Mouse (Mus musculus) midbrain, embryonic 15.5 days (tissue): ENCODE data around the gene Grik2. TPM values are rescaled to one million over a fixed set of nuclear protein-coding genes. Genes with fewer than 3 reads are reported as not detected.

Experiments
- ATAC-seq: fragments of 200-750 bp; cut with Nextera tagmentation; replicated peaks from 2 replicates; pipeline ENCODE4 v1.8.0; 2017; ENCODE audit warnings: moderate TSS enrichment
- H3K27ac ChIP-seq: fragments of 300-500 bp; sonication (generic); 2 replicates; pipeline ENCODE4 v1.5.1; 2015; ENCODE audit warnings: mild to moderate bottlenecking, inconsistent platforms
- H3K27me3 ChIP-seq: fragments of 300-500 bp; sonication (generic); replicated peaks from 2 replicates; pipeline ENCODE4 v1.6.1; 2015; ENCODE audit warnings: inconsistent platforms
- H3K36me3 ChIP-seq: fragments of 300-500 bp; sonication (generic); replicated peaks from 2 replicates; pipeline ENCODE4 v1.6.1; 2015; ENCODE audit warnings: inconsistent platforms
- H3K4me1 ChIP-seq: fragments of 300-500 bp; sonication (generic); 2 replicates; pipeline ENCODE4 v1.6.1; 2015; ENCODE audit warnings: inconsistent platforms
- H3K4me2 ChIP-seq: fragments of 300-500 bp; sonication (generic); 2 replicates; pipeline ENCODE4 v1.6.1; 2015; ENCODE audit warnings: inconsistent platforms, mild to moderate bottlenecking, moderate library complexity
- H3K4me3 ChIP-seq: fragments of 300-500 bp; sonication (generic); 2 replicates; pipeline ENCODE4 v1.5.1; 2015; ENCODE audit warnings: mild to moderate bottlenecking, inconsistent platforms
- H3K9ac ChIP-seq: fragments of 300-500 bp; sonication (generic); 2 replicates; pipeline ENCODE4 v1.6.1; 2015; ENCODE audit warnings: mild to moderate bottlenecking, inconsistent platforms
- H3K9me3 ChIP-seq: fragments of 300-500 bp; sonication (generic); 2 replicates; pipeline ENCODE4 v1.6.1; 2016; ENCODE audit warnings: inconsistent platforms
- WGBS: fragments of 180-500 bp; shearing (Covaris S2); methylation state at CpG from one replicate; pipeline ENCODE4 v1.1.7; 2015; ENCODE audit warnings: mixed read lengths; 5-methylcytosine and 5-hydroxymethylcytosine counted together
- polyA plus RNA-seq: library from polyadenylated mRNA; unstranded; fragments of >200 nt; fragmentation: Nextera tagmentation; extraction: Ambion mirVana; gene quantifications from 2 replicates; pipeline ENCODE4 v1.2.1, GENCODE M21; 2015

The Grik2 gene
- polyA plus RNA-seq, 1 experiment from 2014 or later = 35.2 TPM

DNA sequence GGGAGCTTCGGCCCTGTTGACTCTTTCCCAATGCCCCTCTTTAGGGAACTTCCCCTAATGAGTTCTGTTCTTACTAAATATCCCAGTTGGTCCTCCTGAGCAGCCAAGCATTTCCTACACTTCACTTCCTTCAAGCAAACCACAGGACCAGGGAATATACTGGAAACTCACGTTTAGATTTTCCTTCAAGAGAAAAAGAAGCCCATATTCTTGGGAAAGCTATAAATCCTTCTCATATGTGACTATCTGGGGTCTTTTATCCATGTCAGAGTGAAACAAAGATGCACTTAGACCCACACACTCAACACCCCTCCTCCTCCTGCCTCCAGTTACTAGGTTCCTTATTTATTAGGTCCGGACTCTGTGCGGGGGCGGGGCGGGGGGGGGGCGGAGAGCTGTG is 6.5 kb downstream of the Grik2 start:
- Histone ChIP-seq H3K9ac (peak overlapping the region; percentile 66), H3K27me3 (no peaks in the 10 kb centered on the region), H3K36me3 (no peaks in the 10 kb centered on the region), H3K4me1 (peaks cover 27% of the 10 kb centered on the region), H3K9me3 (no peaks in the 10 kb centered on the region), H3K27ac (peak overlapping the region; percentile 87), H3K4me3 (peak overlapping the region; percentile 61), H3K4me2 (peak overlapping the region; percentile 76)
- no peak for ATAC-seq
- WGBS = under 1% methylated on average over 7 of the region's 7 CpGs

DNA sequence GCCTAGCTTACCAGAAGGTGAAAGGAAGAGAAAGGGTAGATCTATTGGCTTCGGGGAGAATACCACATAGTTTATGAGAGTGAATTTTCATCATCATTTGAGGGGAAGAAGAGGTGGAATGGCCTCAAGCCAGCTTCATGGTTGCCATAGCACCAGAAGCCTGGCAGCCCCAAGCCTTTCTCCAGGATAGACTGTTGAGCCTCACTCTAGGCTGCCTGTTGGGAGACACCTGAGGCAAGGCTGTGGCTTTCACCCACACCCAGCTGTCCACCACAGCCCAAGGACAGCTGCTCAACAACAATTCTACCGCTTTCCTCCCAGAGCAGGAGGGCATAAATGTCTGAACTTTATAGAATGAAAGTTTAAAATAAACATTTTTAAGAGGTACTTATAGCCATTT is 8.1 kb downstream of the Grik2 start:
- Histone ChIP-seq H3K27ac (no peak overlapping the region), H3K4me1 (peaks cover 27% of the 10 kb centered on the region), H3K27me3 (no peaks in the 10 kb centered on the region), H3K4me3 (peak overlapping the region; percentile 61; the same call in 1 of the 2 replicates), H3K4me2 (peak overlapping the region; percentile 76), H3K36me3 (no peaks in the 10 kb centered on the region), H3K9ac (no peak overlapping the region), H3K9me3 (no peaks in the 10 kb centered on the region)
- 75% methylated on average over 2 of the region's 2 CpGs for WGBS
- no peak for ATAC-seq

DNA sequence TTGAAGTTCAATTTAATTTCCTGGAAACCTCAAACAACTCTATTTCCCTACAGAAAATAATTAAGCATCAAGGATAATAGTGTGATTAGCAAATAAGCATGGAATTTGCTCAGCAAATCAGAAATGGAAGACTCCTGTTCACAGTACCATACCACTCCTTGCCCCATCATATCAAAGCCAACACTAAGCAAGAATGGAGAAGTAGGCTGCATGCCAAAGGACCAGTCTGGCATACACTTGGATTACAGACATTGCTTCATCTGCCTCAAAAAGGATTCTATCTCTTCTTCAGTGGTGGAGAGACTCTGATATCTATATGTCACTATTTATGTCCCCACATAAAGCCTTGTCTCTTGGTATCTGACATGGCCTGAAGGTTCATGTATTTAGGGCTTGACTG is 19.7 kb downstream of the Grik2 start:
- Histone ChIP-seq H3K4me3 (no peak overlapping the region), H3K4me2 (no peak overlapping the region)
- ATAC-seq = peak; percentile 41; the same call in 1 of the 2 replicates

DNA sequence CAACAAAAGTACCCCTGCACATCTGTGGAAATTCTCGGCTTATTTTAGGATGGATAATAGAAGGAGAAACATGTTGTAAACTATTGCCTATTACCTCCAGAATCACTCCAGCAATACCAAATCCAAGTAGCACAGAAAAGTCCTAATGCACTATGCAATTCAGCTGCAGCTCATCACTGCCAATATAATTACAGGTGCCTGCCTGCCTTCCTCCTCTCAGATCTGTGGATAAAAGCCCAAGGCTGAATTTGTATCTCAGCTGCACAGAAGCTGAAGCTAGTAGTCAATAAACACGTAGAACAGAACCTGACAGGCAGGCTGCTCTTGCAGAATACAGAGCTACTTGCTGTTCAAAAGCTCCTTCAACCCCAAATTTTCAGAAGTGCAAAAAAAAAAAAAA is 21.0 kb downstream of the Grik2 start:
- no peak overlapping the region for H3K9ac ChIP-seq
- 0 out of 2 replicates have a peak overlapping the region, but pooled peaks have one; percentile 19 for H3K27ac ChIP-seq
- H3K36me3 ChIP-seq = no peaks in the 10 kb centered on the region
- no peak overlapping the region for H3K4me2 ChIP-seq
- H3K9me3 ChIP-seq = no peaks in the 10 kb centered on the region
- H3K27me3 ChIP-seq = no peaks in the 10 kb centered on the region
- H3K4me3 ChIP-seq = no peak overlapping the region
- peaks cover 3% of the 10 kb centered on the region for H3K4me1 ChIP-seq
- 51% methylated on average over 2 of the region's 2 CpGs for WGBS
- peak; percentile 45; the same call in 1 of the 2 replicates for ATAC-seq

More for the DNA sequence above, 19.7 kb downstream of the Grik2 start:
- no peak overlapping the region for H3K9ac ChIP-seq
- peaks cover 3% of the 10 kb centered on the region for H3K4me1 ChIP-seq
- H3K9me3 ChIP-seq = no peaks in the 10 kb centered on the region
- H3K27me3 ChIP-seq = no peaks in the 10 kb centered on the region
- no peak overlapping the region for H3K27ac ChIP-seq
- H3K36me3 ChIP-seq = no peaks in the 10 kb centered on the region

DNA sequence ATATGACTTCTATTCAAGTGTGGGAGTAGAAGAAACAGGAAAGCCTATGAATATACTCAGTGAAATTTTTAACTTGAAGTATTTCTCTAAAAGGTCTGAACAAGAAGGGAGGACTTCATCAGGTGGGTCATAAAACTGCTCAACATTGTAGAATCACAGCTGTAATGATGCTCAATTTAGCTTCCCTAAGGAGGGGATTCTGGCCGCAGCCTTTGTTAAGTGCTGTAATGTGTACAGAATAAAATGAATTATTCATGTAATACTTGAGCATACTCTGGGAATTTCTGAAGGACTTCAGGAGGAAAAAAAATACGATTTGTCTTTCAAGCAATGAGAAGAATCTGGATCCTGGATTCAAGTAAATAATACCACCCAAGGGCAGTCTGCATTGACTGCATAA is 26.0 kb downstream of the Grik2 start:
- ATAC-seq = peak; percentile 76
- H3K9ac ChIP-seq = no peak overlapping the region
- 28% methylated on average over 2 of the region's 2 CpGs for WGBS
- no peak overlapping the region for H3K4me3 ChIP-seq
- no peaks in the 10 kb centered on the region for H3K9me3 ChIP-seq
- H3K4me2 ChIP-seq = no peak overlapping the region
- H3K36me3 ChIP-seq = no peaks in the 10 kb centered on the region
- H3K27ac ChIP-seq = no peak overlapping the region
- no peaks in the 10 kb centered on the region for H3K27me3 ChIP-seq
- no peaks in the 10 kb centered on the region for H3K4me1 ChIP-seq

DNA sequence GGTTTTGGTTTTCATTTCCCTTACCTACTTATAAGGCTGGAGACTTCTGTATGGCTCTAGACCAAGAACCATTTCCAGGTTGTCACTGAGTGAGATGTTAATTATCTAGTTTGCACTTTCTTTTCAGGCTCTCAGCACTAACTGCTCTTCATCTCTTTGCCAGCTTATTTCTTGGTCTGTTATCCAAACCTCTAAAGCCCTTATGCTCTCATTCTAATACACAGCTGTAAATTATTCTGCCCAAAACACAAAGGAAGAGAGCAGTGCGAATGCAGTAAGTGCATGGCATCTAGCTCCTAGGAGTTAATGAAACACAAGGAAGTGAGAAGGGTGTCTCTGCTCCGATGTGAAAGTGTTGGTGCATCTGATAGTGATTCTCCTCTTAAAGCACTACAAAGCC is 36.8 kb downstream of the Grik2 start:
- no peak for ATAC-seq
- WGBS = 59% methylated on average over 2 of the region's 2 CpGs
- Histone ChIP-seq H3K9ac (no peak overlapping the region), H3K27me3 (no peaks in the 10 kb centered on the region), H3K4me1 (no peaks in the 10 kb centered on the region), H3K36me3 (no peaks in the 10 kb centered on the region), H3K4me2 (no peak overlapping the region), H3K4me3 (no peak overlapping the region), H3K9me3 (no peaks in the 10 kb centered on the region), H3K27ac (no peak overlapping the region)

DNA sequence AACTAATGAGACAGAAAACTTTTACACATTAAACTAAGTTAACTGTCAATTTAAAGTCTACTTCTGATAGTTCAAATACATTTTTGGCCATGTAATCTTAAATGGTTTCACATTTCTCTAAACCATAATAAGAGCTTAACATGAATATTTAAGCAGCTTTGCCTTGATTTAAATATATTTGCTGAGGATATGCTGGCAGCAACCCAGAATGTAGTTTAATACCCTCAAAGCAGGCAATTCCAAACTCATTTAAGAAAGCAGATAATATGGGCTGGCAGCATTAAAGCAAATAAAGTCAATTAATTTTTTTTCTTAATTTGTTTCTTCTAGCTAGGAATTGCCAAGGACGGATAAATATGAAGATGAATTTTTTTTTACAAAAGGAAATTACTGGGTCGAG is 56.7 kb downstream of the Grik2 start:
- no peak for ATAC-seq
- Histone ChIP-seq H3K36me3 (no peaks in the 10 kb centered on the region), H3K4me3 (no peak overlapping the region), H3K9me3 (no peaks in the 10 kb centered on the region), H3K9ac (no peak overlapping the region), H3K4me1 (no peaks in the 10 kb centered on the region; the same call in 1 of the 2 replicates), H3K4me2 (no peak overlapping the region), H3K27ac (no peak overlapping the region), H3K27me3 (no peaks in the 10 kb centered on the region)
- 65% methylated on average over 2 of the region's 2 CpGs for WGBS

DNA sequence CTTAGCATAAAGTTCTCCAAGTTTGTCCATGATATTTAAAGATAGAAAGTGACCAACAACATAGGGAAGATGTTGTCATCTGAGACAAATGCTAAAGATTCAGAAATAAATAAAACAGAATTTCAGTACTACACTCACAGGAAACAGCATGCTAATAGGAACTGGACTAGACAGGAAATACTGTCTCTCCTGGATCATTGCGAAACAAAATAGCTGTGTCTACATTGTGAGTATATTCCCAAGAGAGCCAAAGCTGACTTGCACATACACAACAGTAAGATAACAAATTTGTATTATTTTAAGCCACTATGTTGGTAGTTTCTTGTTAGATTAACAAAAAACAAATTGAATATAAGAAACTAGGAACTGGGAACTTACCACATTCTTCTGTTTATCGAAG is 64.9 kb downstream of the Grik2 start:
- ATAC-seq = no peak
- no peaks in the 10 kb centered on the region for H3K9me3 ChIP-seq
- H3K9ac ChIP-seq = no peak overlapping the region
- no peak overlapping the region for H3K4me2 ChIP-seq
- no peak overlapping the region for H3K4me3 ChIP-seq
- no peaks in the 10 kb centered on the region for H3K36me3 ChIP-seq
- no peaks in the 10 kb centered on the region for H3K27me3 ChIP-seq
- H3K4me1 ChIP-seq = no peaks in the 10 kb centered on the region
- 91% methylated on average over 2 of the region's 2 CpGs for WGBS
- no peak overlapping the region for H3K27ac ChIP-seq

DNA sequence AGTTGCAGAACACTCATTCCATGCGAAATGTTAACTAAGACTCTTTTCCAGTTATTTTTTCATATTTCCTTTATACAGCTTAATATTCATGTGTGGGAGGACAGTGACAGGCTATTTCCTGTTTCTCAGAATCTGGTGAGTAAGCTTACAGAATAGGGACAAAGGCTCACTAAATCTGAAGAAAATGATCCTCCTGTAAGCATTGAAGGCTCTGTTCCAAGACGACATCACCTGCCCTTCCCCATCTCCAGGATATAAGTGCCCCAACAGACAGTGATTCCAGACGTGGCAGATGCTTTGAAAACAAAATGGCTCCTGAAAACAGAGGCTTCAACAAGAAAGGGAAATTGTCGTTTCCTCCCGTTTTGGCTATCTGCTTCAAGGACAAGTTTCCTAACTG is 71.7 kb downstream of the Grik2 start:
- no peaks in the 10 kb centered on the region for H3K27me3 ChIP-seq
- no peaks in the 10 kb centered on the region for H3K36me3 ChIP-seq
- no peak overlapping the region for H3K4me2 ChIP-seq
- H3K9me3 ChIP-seq = no peaks in the 10 kb centered on the region
- no peak overlapping the region for H3K4me3 ChIP-seq
- ATAC-seq = no peak
- H3K27ac ChIP-seq = no peak overlapping the region
- H3K4me1 ChIP-seq = no peaks in the 10 kb centered on the region
- WGBS = 73% methylated on average over 5 of the region's 5 CpGs
- H3K9ac ChIP-seq = no peak overlapping the region

DNA sequence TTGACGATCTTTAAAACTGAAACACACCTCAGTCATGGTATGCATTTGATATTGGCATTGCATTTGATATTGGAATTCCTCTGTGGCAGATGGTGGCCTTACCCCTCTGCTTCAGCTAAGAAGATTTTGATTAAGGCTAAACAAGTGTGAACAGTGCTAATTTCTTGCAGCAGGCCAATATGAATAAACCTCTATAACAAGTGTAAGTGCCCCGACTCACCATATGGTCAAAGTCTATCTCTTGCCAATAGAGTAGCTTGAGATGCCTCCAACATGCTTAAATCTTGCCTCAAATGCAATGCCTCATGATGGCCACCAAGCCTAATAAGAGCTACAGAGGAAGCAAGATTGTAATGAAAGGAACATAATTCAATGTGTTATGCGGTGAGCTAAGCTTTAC is 78.8 kb downstream of the Grik2 start:
- H3K4me1 ChIP-seq = no peaks in the 10 kb centered on the region
- 89% methylated on average over 3 of the region's 3 CpGs for WGBS
- H3K27ac ChIP-seq = no peak overlapping the region
- no peak overlapping the region for H3K4me2 ChIP-seq
- no peaks in the 10 kb centered on the region for H3K9me3 ChIP-seq
- H3K27me3 ChIP-seq = no peaks in the 10 kb centered on the region
- ATAC-seq = no peak
- no peaks in the 10 kb centered on the region for H3K36me3 ChIP-seq
- no peak overlapping the region for H3K9ac ChIP-seq
- H3K4me3 ChIP-seq = no peak overlapping the region

DNA sequence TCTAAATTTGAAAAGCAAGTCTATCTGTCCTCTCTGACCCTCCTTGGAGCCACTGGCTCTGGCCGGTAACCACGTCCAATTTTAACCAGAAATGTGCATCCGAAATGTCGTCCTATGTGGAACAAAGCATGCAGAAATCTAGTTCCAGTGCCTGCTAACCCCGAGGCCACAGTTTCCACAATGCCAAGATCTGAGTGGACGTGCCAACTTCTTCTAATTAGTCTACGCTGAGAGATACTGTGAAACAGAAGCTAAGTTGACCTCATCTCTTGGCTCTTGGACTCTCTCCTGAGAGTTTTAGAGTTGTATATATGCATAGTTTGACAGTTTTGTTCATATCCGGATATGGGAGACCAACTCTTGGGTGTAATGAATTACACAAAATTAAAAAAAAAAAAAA is 84.1 kb downstream of the Grik2 start:
- Histone ChIP-seq H3K4me2 (no peak overlapping the region), H3K27ac (no peak overlapping the region), H3K4me1 (no peaks in the 10 kb centered on the region), H3K9ac (no peak overlapping the region), H3K9me3 (no peaks in the 10 kb centered on the region), H3K27me3 (no peaks in the 10 kb centered on the region), H3K4me3 (no peak overlapping the region), H3K36me3 (no peaks in the 10 kb centered on the region)
- WGBS = 90% methylated on average over 8 of the region's 8 CpGs
- ATAC-seq = no peak

DNA sequence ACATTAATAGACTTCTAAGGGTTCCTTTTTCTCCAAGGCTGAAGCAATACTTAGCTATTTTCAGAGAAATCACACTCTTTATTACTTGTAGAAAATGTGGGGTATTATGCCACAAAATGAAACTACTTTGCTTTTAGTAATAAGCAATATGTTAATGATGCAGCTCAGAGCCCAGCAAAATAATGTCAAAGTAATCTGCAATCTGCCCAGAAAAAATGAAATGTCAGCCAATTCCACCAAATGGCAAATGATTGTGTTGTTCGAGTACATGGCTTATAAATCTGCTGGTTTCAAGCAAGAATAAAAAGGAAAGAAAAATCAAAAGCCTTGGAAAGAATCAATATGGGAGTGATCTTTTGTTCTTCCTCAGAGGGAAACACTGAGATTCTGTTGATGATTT is 136.2 kb downstream of the Grik2 start:
- no peak overlapping the region for H3K27ac ChIP-seq
- no peaks in the 10 kb centered on the region for H3K9me3 ChIP-seq
- no peak for ATAC-seq
- 52% methylated on average over 1 of the region's 1 CpGs for WGBS
- no peaks in the 10 kb centered on the region for H3K36me3 ChIP-seq
- no peak overlapping the region for H3K9ac ChIP-seq
- H3K4me3 ChIP-seq = no peak overlapping the region
- H3K27me3 ChIP-seq = no peaks in the 10 kb centered on the region
- no peak overlapping the region for H3K4me2 ChIP-seq
- no peaks in the 10 kb centered on the region for H3K4me1 ChIP-seq

DNA sequence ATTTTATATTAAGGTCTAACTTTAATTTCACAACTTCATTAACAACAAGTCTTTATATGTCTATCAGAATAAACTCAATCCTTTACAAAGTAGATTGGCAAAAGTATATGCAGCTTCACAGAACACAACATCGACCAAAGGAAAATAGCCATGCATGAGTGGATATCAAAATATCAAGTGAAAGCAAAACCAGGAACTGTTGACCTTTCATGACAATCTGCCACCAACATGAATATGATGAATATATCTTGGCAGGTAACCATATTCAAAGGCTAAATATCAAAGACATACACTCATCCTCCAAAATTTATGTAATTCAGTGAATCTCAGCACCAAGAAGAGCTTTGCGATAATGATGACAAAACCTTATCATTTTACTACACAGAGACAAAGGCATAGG is 141.4 kb downstream of the Grik2 start:
- Histone ChIP-seq H3K4me2 (no peak overlapping the region), H3K9ac (no peak overlapping the region), H3K27me3 (no peaks in the 10 kb centered on the region), H3K9me3 (no peaks in the 10 kb centered on the region), H3K27ac (no peak overlapping the region), H3K4me3 (no peak overlapping the region), H3K4me1 (no peaks in the 10 kb centered on the region), H3K36me3 (no peaks in the 10 kb centered on the region)
- ATAC-seq = no peak
- WGBS = 90% methylated on average over 2 of the region's 2 CpGs

DNA sequence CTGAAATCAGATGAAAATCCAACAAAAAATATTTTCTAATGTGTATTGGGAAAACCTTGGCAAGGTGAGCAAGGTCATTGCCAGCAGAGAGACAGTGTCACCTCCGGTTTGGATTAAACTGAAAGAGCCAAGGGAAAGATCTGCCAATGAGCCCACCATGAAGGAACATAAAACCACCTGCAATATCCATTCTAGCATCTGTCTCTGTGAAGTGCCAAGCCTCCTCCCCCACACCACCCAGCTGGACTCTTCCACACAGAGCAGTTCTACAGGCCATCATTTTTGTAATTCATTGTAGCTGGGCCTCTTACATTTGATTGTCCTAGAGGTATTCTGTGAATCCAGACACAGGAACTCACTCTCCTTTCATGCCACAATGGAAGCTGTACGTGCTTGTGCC is 148.7 kb downstream of the Grik2 start:
- no peak for ATAC-seq
- no peak overlapping the region for H3K27ac ChIP-seq
- no peaks in the 10 kb centered on the region for H3K9me3 ChIP-seq
- H3K27me3 ChIP-seq = no peaks in the 10 kb centered on the region
- 78% methylated on average over 2 of the region's 2 CpGs for WGBS
- H3K36me3 ChIP-seq = no peaks in the 10 kb centered on the region
- H3K9ac ChIP-seq = no peak overlapping the region
- no peak overlapping the region for H3K4me2 ChIP-seq
- H3K4me3 ChIP-seq = no peak overlapping the region
- no peaks in the 10 kb centered on the region for H3K4me1 ChIP-seq
